Mouse (Mus musculus) heart, adult 2 months (tissue): ENCODE measurements around the gene Krtcap2. TPM values are rescaled to one million over a fixed set of nuclear protein-coding genes. Genes with fewer than 3 reads are reported as not detected.

Experiments used
- DNase-seq, 2 experiments: peaks; one replicate each; pipeline ENCODE4 v3.0.0; 2021
- H3K27ac ChIP-seq: fragments of 200-600 bp; 2 replicates; pipeline ENCODE4 v1.8.1; 2022
- H3K27me3 ChIP-seq: fragments of 200-500 bp; 2 replicates; pipeline ENCODE4 v1.6.1; 2012; ENCODE audit warnings: mild to moderate bottlenecking, low read length, inconsistent platforms, mixed read lengths; ENCODE audit not compliant: control insufficient read depth, insufficient read depth
- H3K36me3 ChIP-seq: fragments of 200-500 bp; 2 replicates; pipeline ENCODE4 v1.6.1; 2012; ENCODE audit warnings: low read length, inconsistent platforms; ENCODE audit not compliant: control insufficient read depth, insufficient read depth
- H3K4me1 ChIP-seq: fragments of 200-500 bp; 2 replicates; pipeline ENCODE4 v1.6.1; 2011; ENCODE audit warnings: low read length; ENCODE audit not compliant: control insufficient read depth, insufficient read depth
- H3K4me3 ChIP-seq: fragments of 200-600 bp; 2 replicates; pipeline ENCODE4 v1.8.1; 2022
- H3K79me2 ChIP-seq: fragments of 200-500 bp; replicated peaks from 2 replicates; pipeline ENCODE4 v1.6.1; 2012; ENCODE audit warnings: mild to moderate bottlenecking, inconsistent platforms, low read length, moderate library complexity, mixed read lengths; ENCODE audit not compliant: control insufficient read depth, insufficient read depth
- H3K9ac ChIP-seq: fragments of 200-500 bp; 2 replicates; pipeline ENCODE4 v1.6.1; 2012; ENCODE audit warnings: low read depth, mild to moderate bottlenecking, control low read depth, inconsistent platforms, low read length, mixed read lengths
- CTCF ChIP-seq: fragments of 200-600 bp; IDR thresholded peaks from 2 replicates; pipeline ENCODE4 v1.8.1; 2022; ENCODE audit warnings: antibody characterized with exemption, mild to moderate bottlenecking, moderate library complexity
- EP300 ChIP-seq: fragments of 200-500 bp; IDR thresholded peaks from 2 replicates; pipeline ENCODE4 v1.6.1; 2011; ENCODE audit warnings: low read depth, low read length, control low read depth; ENCODE audit not compliant: insufficient read depth
- POLR2A ChIP-seq: fragments of 200-500 bp; IDR thresholded peaks from 2 replicates; pipeline ENCODE4 v1.6.1; 2011; ENCODE audit warnings: mild to moderate bottlenecking, low read depth, low read length, control low read depth; ENCODE audit not compliant: insufficient read depth
- WGBS: fragments of 180-500 bp; shearing (Covaris S2); methylation state at CpG from one replicate; pipeline ENCODE4 v1.1.7; 2018; 5-methylcytosine and 5-hydroxymethylcytosine counted together
- intact Hi-C: fragments of 180-260 bp; cut with DNase I; formaldehyde crosslinking; loops from one replicate; pipeline ENCODE4 v1.15.1; 2025
- polyA plus RNA-seq: library from polyadenylated mRNA; depleted of rRNA; stranded (reverse); fragments of >200 nt; gene quantifications from 2 replicates; pipeline ENCODE4 v1.2.3, GENCODE M21; 2012
- total RNA-seq, 2 experiments: library from RNA; stranded (reverse); gene quantifications; 2 replicates each; pipeline ENCODE4 v1.2.3; 2021

The Krtcap2 gene
- total and polyA plus RNA-seq, 3 experiments, result 80.7 to 116 (median 95.7) TPM

DNA sequence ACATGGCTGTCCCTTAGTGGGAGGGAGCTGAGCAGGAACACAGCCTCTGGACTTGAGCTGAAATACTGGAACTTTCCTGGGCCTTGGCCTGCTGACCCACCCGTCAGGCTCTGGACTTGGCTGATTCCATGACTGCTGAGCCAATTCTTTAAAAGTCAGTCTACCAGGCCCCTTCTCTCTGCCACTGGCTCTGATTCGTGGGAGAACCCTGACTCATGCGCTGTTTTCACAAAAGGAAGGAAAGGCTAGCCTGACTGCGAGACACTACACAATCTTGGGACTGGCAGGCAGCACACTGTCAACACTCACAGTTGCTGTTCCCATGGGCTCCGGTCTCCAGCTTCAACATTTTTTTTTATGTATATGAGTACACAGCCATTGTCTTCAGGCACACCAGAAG, 10.4 kb downstream of the Krtcap2 start:
- no peaks in the 10 kb centered on the region; the same call in 1 of the 2 replicates for H3K36me3 ChIP-seq
- WGBS, result 23% methylated on average over 5 of the region's 5 CpGs
- intact Hi-C loops, result no loop called here
- TF ChIP-seq EP300 (no peak), POLR2A (peak; percentile 43; the same call in 1 of the 2 replicates)
- peaks cover 9% of the 10 kb centered on the region for H3K4me1 ChIP-seq
- H3K4me3 ChIP-seq, result no peak overlapping the region
- peak overlapping the region; percentile 23 for H3K27ac ChIP-seq
- H3K27me3 ChIP-seq, result no peaks in the 10 kb centered on the region
- no peak overlapping the region for H3K9ac ChIP-seq
- H3K79me2 ChIP-seq, result no peaks in the 10 kb centered on the region
- DNase-seq, result peak in 1 of 2 experiments; percentile 47

DNA sequence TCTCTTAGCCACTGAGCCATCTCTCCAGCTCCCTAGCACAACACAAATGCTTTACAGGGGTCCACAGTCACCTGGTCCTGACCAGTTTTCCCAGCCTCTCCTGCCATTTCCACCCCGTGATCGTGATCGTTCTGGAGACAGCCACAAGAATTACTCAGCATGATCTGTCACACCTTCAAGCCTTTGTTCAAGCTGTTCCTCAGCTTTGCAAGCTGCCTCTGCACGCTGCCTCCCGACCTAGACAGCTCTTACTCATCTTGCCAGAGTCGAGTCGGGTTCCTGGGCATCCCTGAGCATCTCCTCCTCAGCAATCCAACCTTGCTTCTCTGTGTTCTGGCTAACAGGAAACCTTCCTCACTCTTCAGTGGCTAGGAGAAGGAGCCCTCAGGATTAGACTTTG, 13.3 kb downstream of the Krtcap2 start, which contains the start of gene Dpm3:
Gene Dpm3, plus strand, starts transcription at position 283 of the 400 bp plus-strand sequence.
- Histone ChIP-seq H3K4me3 (no peak within 1 kb of the TSS), H3K36me3 (no peaks in the 10 kb centered on the region), H3K79me2 (no peaks in the 10 kb centered on the region), H3K4me1 (peaks cover 8% of the 10 kb centered on the region), H3K27ac (no peak within 1 kb of the TSS), H3K27me3 (no peaks in the 10 kb centered on the region), H3K9ac (no peak within 1 kb of the TSS)
- TF ChIP-seq CTCF (no peak), POLR2A (no peak), EP300 (no peak)
- DNase-seq, result no peak
- intact Hi-C loops, result no loop called here
- WGBS, result 59% methylated on average over 7 of the region's 7 CpGs

DNA sequence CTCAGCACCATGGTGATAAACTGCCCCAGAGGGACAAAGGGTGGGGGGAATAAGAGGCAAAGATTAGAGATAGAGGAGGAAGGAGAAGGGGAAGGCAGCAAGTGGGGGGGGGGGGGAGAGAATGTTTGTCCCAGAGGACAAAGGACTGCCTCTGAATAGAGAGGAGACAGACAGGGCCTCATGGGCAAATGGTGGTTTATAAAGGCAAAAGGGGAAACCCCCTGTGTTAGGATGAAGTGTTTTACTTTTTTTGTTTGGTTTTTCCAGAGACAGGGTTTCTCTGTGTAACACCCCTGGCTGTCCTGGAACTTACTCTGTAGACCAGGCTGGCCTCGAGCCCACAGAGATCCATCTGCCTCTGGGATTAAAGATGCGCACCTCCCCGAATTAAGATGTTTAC, 14.4 kb downstream of the Krtcap2 start:
- 88% methylated on average over 3 of the region's 3 CpGs for WGBS
- intact Hi-C loops, result no loop called here
- Histone ChIP-seq H3K9ac (no peak overlapping the region), H3K27ac (no peak overlapping the region), H3K4me3 (no peak overlapping the region), H3K79me2 (no peaks in the 10 kb centered on the region), H3K27me3 (no peaks in the 10 kb centered on the region), H3K4me1 (peaks cover 8% of the 10 kb centered on the region), H3K36me3 (no peaks in the 10 kb centered on the region)
- no peak for DNase-seq
- TF ChIP-seq EP300 (no peak), POLR2A (no peak), CTCF (no peak)

DNA sequence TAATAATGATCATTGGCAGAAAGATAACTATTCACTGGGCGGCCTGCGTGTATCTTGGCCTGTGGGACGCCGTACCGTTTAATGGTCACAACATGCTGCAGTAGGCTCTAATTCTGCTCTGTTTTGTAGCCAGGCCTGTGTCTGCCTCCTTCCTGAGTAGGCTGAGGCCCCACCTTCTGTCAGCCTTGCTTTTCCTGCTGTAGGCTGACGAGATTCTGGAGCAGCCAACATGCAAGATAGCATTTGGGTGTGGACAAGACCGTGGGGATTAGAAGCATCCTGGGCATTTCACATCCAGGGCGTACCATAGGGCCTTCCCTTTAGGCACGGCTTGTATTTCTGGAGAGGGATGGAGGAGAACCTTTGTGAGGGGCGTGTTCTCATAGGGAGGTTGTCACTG, 16.7 kb downstream of the Krtcap2 start:
- intact Hi-C loops, result loop anchor here (2.0 kb wide), 1 partner anchor 14 kb away; no protein-coding TSS in a partner anchor
- peak; percentile 47 to 61 for DNase-seq

DNA sequence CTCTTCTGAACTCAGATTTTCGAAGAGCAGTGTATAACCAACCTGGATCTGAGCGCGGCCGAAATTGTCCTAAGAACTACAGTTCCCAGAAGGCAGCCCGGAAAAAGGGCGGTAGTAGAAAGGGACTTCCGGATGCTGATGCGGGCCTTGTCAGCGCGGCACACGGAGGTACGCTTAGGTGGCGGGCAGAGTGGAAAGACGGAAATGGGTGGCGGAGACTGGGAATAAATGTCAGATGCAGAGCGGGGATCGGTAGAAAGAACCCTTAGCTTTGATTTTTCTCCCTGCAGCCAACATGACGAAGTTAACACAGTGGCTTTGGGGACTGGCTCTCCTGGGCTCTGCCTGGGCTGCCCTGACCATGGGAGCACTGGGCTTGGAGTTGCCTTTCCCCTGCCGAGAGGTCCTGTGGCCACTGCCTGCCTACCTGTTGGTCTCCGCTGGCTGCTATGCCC, 20.7 kb downstream of the Krtcap2 start:
- Histone ChIP-seq H3K79me2 (peaks cover 2% of the 10 kb centered on the region), H3K36me3 (peaks cover 6% of the 10 kb centered on the region; the same call in 1 of the 2 replicates), H3K27ac (peak overlapping the region; percentile 89), H3K4me1 (peaks cover 22% of the 10 kb centered on the region), H3K4me3 (peak overlapping the region; percentile 63), H3K9ac (peak overlapping the region; percentile 96), H3K27me3 (no peaks in the 10 kb centered on the region)
- peak; percentile 79 to 85 for DNase-seq
- TF ChIP-seq POLR2A (peak; percentile 95), CTCF (no peak), EP300 (peak; percentile 66; the same call in 1 of the 2 replicates)
- intact Hi-C loops, result loop anchor here (2.0 kb wide), 1 partner anchor 16 kb away; no protein-coding TSS in a partner anchor
- WGBS, result 0% methylated on average over 20 of the region's 20 CpGs

More for the DNA sequence above, 16.7 kb downstream of the Krtcap2 start:
- Histone ChIP-seq H3K27me3 (no peaks in the 10 kb centered on the region), H3K27ac (peak overlapping the region; percentile 89), H3K4me1 (peaks cover 9% of the 10 kb centered on the region), H3K9ac (no peak overlapping the region), H3K79me2 (peaks cover 2% of the 10 kb centered on the region), H3K4me3 (no peak overlapping the region), H3K36me3 (no peaks in the 10 kb centered on the region)
- WGBS, result 29% methylated on average over 10 of the region's 10 CpGs
- TF ChIP-seq CTCF, result no peak
- TF ChIP-seq EP300, result peak; percentile 87
- TF ChIP-seq POLR2A, result peak; percentile 74

DNA sequence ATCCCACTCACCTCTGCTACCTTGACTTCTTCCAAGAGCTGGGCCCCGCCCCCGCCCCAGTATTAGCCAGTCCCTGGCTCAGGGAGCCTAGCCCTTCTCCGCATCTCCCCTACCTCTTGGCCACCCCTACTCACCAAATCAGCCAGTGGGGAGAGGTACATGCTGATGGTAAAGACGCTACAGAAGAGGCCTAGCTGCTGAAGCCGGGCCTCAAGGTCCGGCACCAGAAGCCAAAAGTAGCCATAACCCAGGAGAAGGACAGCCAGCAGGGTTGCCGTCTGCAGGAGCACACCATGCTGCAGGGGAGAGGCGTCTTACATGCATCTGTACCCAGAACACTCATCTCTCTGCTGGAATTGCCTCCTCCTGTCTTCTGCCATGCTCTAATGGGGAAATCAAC, 23.1 kb downstream of the Krtcap2 start:
- WGBS, result 80% methylated on average over 8 of the region's 8 CpGs
- intact Hi-C loops, result no loop called here
- no peak overlapping the region for H3K9ac ChIP-seq
- no peaks in the 10 kb centered on the region for H3K27me3 ChIP-seq
- no peak for DNase-seq
- H3K27ac ChIP-seq, result peak overlapping the region; percentile 86
- H3K4me1 ChIP-seq, result peaks cover 16% of the 10 kb centered on the region
- peak overlapping the region; percentile 71 for H3K4me3 ChIP-seq
- TF ChIP-seq POLR2A (no peak), CTCF (no peak), EP300 (no peak)
- peaks cover 2% of the 10 kb centered on the region for H3K79me2 ChIP-seq
- peaks cover 17% of the 10 kb centered on the region for H3K36me3 ChIP-seq
